Mouse (Mus musculus) embryonic facial prominence, embryonic 15.5 days (tissue): ENCODE results near the gene Magix. TPM values are rescaled to one million over a fixed set of nuclear protein-coding genes. Genes with fewer than 3 reads are reported as not detected.

Experiments used
- polyA plus RNA-seq: library from polyadenylated mRNA; unstranded; fragments of >200 nt; fragmentation: Nextera tagmentation; extraction: Ambion mirVana; gene quantifications from 2 replicates; pipeline ENCODE4 v1.2.1, GENCODE M21; 2015

Gene Magix
- polyA plus RNA-seq, 1 experiment from 2014 or later, result 0.48 TPM

Other genes with a start within 250 kb of the Magix start
- gene Foxp3, start 107.6 kb downstream of the Magix start, polyA plus RNA-seq, result 0.11 TPM in 2 replicates
- gene Ppp1r3f, start 107.0 kb downstream of the Magix start, polyA plus RNA-seq, result 2.3 and 2.6 TPM in 2 replicates
- 27.4 and 29.9 TPM in 2 replicates for gene Ccdc22, start 75.7 kb downstream of the Magix start, polyA plus RNA-seq
- 0.03 and 0.11 TPM in 2 replicates for gene Cacna1f, start 74.2 kb downstream of the Magix start, polyA plus RNA-seq
- gene Syp, start 42.8 kb downstream of the Magix start, polyA plus RNA-seq, result 4.7 and 5.3 TPM in 2 replicates
- gene Prickle3, start 24.0 kb downstream of the Magix start, polyA plus RNA-seq, result 15.2 and 16.6 TPM in 2 replicates
- gene Plp2, start 9.9 kb downstream of the Magix start, polyA plus RNA-seq, result 171 and 180 TPM in 2 replicates
- gene Gpkow, start 15.9 kb upstream of the Magix start, polyA plus RNA-seq, result 37.4 and 37.9 TPM in 2 replicates
- gene Wdr45, start 33.1 kb upstream of the Magix start, polyA plus RNA-seq, result 40.6 and 48.0 TPM in 2 replicates
- 0.44 and 0.66 TPM in 2 replicates for gene Gm45208, start 41.0 kb upstream of the Magix start, polyA plus RNA-seq
- 73.5 and 74.7 TPM in 2 replicates for gene Praf2, start 47.2 kb upstream of the Magix start, polyA plus RNA-seq
- gene Ccdc120, start 69.7 kb upstream of the Magix start, polyA plus RNA-seq, result 17.2 and 22.1 TPM in 2 replicates
- gene Tfe3, start 81.3 kb upstream of the Magix start, polyA plus RNA-seq, result 32.8 and 35.9 TPM in 2 replicates
- gene Gripap1, start 108.5 kb upstream of the Magix start, polyA plus RNA-seq, result 46.2 and 46.7 TPM in 2 replicates
- gene Kcnd1, start 141.0 kb upstream of the Magix start, polyA plus RNA-seq, result 1.8 and 1.9 TPM in 2 replicates
- 51.3 and 53.9 TPM in 2 replicates for gene Otud5, start 160.1 kb upstream of the Magix start, polyA plus RNA-seq
- gene Pim2, start 197.0 kb upstream of the Magix start, polyA plus RNA-seq, result 9.8 and 14.2 TPM in 2 replicates
- gene Slc35a2, start 202.8 kb upstream of the Magix start, polyA plus RNA-seq, result 55.0 and 55.5 TPM in 2 replicates
- 125 and 126 TPM in 2 replicates for gene Pqbp1, start 218.0 kb upstream of the Magix start, polyA plus RNA-seq
- gene Timm17b, start 218.1 kb upstream of the Magix start, polyA plus RNA-seq, result 158 and 169 TPM in 2 replicates
- gene Gm10491, start 226.6 kb upstream of the Magix start, polyA plus RNA-seq, result not detected in 2 replicates
- gene Gm10490, start 228.3 kb upstream of the Magix start, polyA plus RNA-seq, result not detected in 2 replicates
- 1.7 and 2.7 TPM in 2 replicates for gene Pcsk1n, start 238.6 kb upstream of the Magix start, polyA plus RNA-seq
- gene Eras, start 247.4 kb upstream of the Magix start, polyA plus RNA-seq, result not detected in 2 replicates